Comparison of ENCODE assay signal across 4 mouse cellular contexts in the genomic region with DNA sequence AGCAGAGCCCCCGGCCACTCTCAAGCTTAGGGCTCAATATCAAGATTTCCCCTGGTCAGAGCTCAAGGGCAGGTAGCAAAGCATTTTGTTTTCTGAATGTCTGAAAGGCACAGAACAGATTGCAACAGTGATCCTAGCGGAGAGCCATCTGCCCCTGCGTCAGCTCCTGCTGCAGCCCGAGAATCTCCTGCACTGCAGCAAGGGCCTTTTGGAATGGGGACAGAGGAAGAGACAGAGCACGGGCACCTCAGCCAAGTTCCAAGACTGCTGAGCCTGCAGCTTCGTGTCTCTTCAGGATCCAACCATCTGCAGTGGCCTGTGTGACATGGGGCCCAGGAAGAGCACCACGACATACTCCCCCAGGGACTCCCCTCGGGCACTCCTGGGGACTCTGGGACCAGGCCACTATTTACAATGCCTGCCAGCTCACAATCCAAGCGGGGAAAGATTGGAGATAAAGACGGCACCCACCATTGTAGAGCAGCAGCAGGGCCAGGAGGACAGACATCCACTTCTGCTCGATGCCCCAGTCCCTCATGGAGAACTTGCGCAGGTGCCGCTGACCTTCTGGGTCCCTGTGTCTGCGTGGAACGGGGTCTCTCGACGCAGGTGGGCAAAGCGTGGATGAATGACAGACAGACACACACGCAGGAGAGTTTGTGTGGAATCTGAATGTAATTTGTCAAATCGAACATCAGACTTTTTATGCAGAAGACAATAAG. TPM values are rescaled to one million over a fixed set of nuclear protein-coding genes. Genes with fewer than 3 reads are reported as not detected.
"Had no signal": no experiment of that assay in that cellular context is flagged by ENCODE, and none has a peak within 500 bp of the region (broad histone marks: within the 10 kb centered on the region; RNA-seq: fewer than 3 reads in every experiment).

No protein-coding gene starts in this region.

RNA-seq across cellular contexts. Expression of a gene that starts 38.0 kb away (rescaled TPM):
- total RNA-seq: layer of hippocampus, adult 18-20 months had no signal
- polyA plus RNA-seq: limb, embryonic 12.5 days; liver, embryonic 11.5 days; midbrain, embryonic 12.5 days had no signal
